Mouse (Mus musculus) heart, adult 2 months (tissue): ENCODE measurements at regions not wholly inside any gene's neighbourhood (a gene's known extent, or its start where the extent isn't known, plus 50 kb on each side); places are given as distances from the start of the nearest gene placed in this dataset.

Experiments
- CTCF ChIP-seq: fragments of 200-600 bp; IDR thresholded peaks from 2 replicates; pipeline ENCODE4 v1.8.1; 2022; ENCODE audit warnings: antibody characterized with exemption, mild to moderate bottlenecking, moderate library complexity
- EP300 ChIP-seq: fragments of 200-500 bp; IDR thresholded peaks from 2 replicates; pipeline ENCODE4 v1.6.1; 2011; ENCODE audit warnings: low read depth, low read length, control low read depth; ENCODE audit not compliant: insufficient read depth
- POLR2A ChIP-seq: fragments of 200-500 bp; IDR thresholded peaks from 2 replicates; pipeline ENCODE4 v1.6.1; 2011; ENCODE audit warnings: mild to moderate bottlenecking, low read depth, low read length, control low read depth; ENCODE audit not compliant: insufficient read depth

- TF ChIP-seq POLR2A (no peak), CTCF (no peak), EP300 (no peak)
These were observed 164.1 kb upstream of the Lcorl start for GRCm38 (mm10) chr5:46021398-46022046.
